Mouse (Mus musculus): Measurements from ENCODE around the gene Eps8l2. TPM values are rescaled to one million over a fixed set of nuclear protein-coding genes. Genes with fewer than 3 reads are reported as not detected.
A peak's percentile ranks its signal among the peaks of the same experiment; 100 is the strongest.

The Eps8l2 gene
- polyA plus RNA-seq, 1 experiment from 2014 or later: 5.7 TPM

GRCm38 (mm10) chr7:141371942-141372595 lies 33.4 kb downstream of the Eps8l2 start:
- H3K27me3 ChIP-seq: no peaks in the 10 kb centered on the region
- no peak overlapping the region for H3K9ac ChIP-seq
- 51% methylated on average over 6 of the region's 6 CpGs for WGBS
- no peak for ATAC-seq (ENCODE audit: insufficient number of reproducible peaks, insufficient read depth, low FRiP score, low TSS enrichment)
- H3K27ac ChIP-seq: no peak overlapping the region
- no peaks in the 10 kb centered on the region for H3K36me3 ChIP-seq
- H3K4me3 ChIP-seq: no peak overlapping the region
- no peak overlapping the region for H3K4me2 ChIP-seq (replicated peaks)
- H3K4me1 ChIP-seq: no peaks in the 10 kb centered on the region
- H3K9me3 ChIP-seq: no peaks in the 10 kb centered on the region

- no peak for ATAC-seq (ENCODE audit: insufficient number of reproducible peaks, insufficient read depth, low FRiP score, low TSS enrichment)
- H3K4me1 ChIP-seq: no peaks in the 10 kb centered on the region
- no peak overlapping the region for H3K4me2 ChIP-seq (replicated peaks)
- H3K36me3 ChIP-seq: no peaks in the 10 kb centered on the region
- no peak overlapping the region for H3K4me3 ChIP-seq
- H3K27ac ChIP-seq: no peak overlapping the region
- H3K9me3 ChIP-seq: no peaks in the 10 kb centered on the region
- H3K9ac ChIP-seq: no peak overlapping the region
- no peaks in the 10 kb centered on the region for H3K27me3 ChIP-seq
- WGBS: 75% methylated on average over 6 of the region's 6 CpGs
These were observed 34.9 kb downstream of the Eps8l2 start for GRCm38 (mm10) chr7:141373611-141374010.

- H3K27me3 ChIP-seq: no peaks in the 10 kb centered on the region
These were observed 35.7 kb downstream of the Eps8l2 start for GRCm38 (mm10) chr7:141374399-141374798.

GRCm38 (mm10) chr7:141379584-141379983 lies 40.9 kb downstream of the Eps8l2 start:
- H3K9me3 ChIP-seq: no peaks in the 10 kb centered on the region
- 66% methylated on average over 4 of the region's 4 CpGs for WGBS
- no peak overlapping the region for H3K4me2 ChIP-seq (replicated peaks)

More at GRCm38 (mm10) chr7:141374399-141374798, 35.7 kb downstream of the Eps8l2 start:
- Histone ChIP-seq H3K9me3 (no peaks in the 10 kb centered on the region), H3K27ac (no peak overlapping the region), H3K9ac (no peak overlapping the region), H3K4me2 (replicated peaks) (no peak overlapping the region), H3K36me3 (no peaks in the 10 kb centered on the region), H3K4me1 (no peaks in the 10 kb centered on the region), H3K4me3 (no peak overlapping the region)
- no peak for ATAC-seq (ENCODE audit: insufficient number of reproducible peaks, insufficient read depth, low FRiP score, low TSS enrichment)

GRCm38 (mm10) chr7:141381068-141381835 lies 42.6 kb downstream of the Eps8l2 start:
- no peak overlapping the region for H3K4me3 ChIP-seq
- 69% methylated on average over 4 of the region's 4 CpGs for WGBS
- no peak overlapping the region for H3K27ac ChIP-seq
- no peak overlapping the region for H3K9ac ChIP-seq
- H3K9me3 ChIP-seq: no peaks in the 10 kb centered on the region
- ATAC-seq (ENCODE audit: insufficient number of reproducible peaks, insufficient read depth, low FRiP score, low TSS enrichment): no peak
- H3K27me3 ChIP-seq: 0 out of 2 replicates have a peak, but pooled peaks cover 3% of the 10 kb centered on the region
- H3K4me1 ChIP-seq: no peaks in the 10 kb centered on the region
- no peaks in the 10 kb centered on the region for H3K36me3 ChIP-seq
- H3K4me2 ChIP-seq (replicated peaks): no peak overlapping the region

More at GRCm38 (mm10) chr7:141379584-141379983, 40.9 kb downstream of the Eps8l2 start:
- H3K9ac ChIP-seq: no peak overlapping the region
- no peak overlapping the region for H3K4me3 ChIP-seq
- ATAC-seq (ENCODE audit: insufficient number of reproducible peaks, insufficient read depth, low FRiP score, low TSS enrichment): no peak
- H3K27ac ChIP-seq: no peak overlapping the region
- H3K27me3 ChIP-seq: 0 out of 2 replicates have a peak, but pooled peaks cover 3% of the 10 kb centered on the region
- no peaks in the 10 kb centered on the region for H3K4me1 ChIP-seq
- H3K36me3 ChIP-seq: no peaks in the 10 kb centered on the region

- no peak for ATAC-seq (ENCODE audit: insufficient number of reproducible peaks, insufficient read depth, low FRiP score, low TSS enrichment)
- no peak overlapping the region for H3K4me2 ChIP-seq (replicated peaks)
- 0 out of 2 replicates have a peak, but pooled peaks cover 3% of the 10 kb centered on the region for H3K27me3 ChIP-seq
- no peak overlapping the region for H3K27ac ChIP-seq
- WGBS: 49% methylated on average over 2 of the region's 2 CpGs
- no peak overlapping the region for H3K4me3 ChIP-seq
- no peak overlapping the region for H3K9ac ChIP-seq
- no peaks in the 10 kb centered on the region for H3K36me3 ChIP-seq
- H3K9me3 ChIP-seq: no peaks in the 10 kb centered on the region
- peaks cover 5% of the 10 kb centered on the region for H3K4me1 ChIP-seq
These were observed 49.3 kb downstream of the Eps8l2 start for GRCm38 (mm10) chr7:141387807-141388486.

- WGBS: 65% methylated on average over 3 of the region's 3 CpGs
These were observed 49.9 kb downstream of the Eps8l2 start for GRCm38 (mm10) chr7:141388487-141389109.

GRCm38 (mm10) chr7:141390326-141391259 lies 51.9 kb downstream of the Eps8l2 start:
- Histone ChIP-seq H3K9ac (no peak overlapping the region), H3K4me1 (peaks cover 7% of the 10 kb centered on the region), H3K4me2 (replicated peaks) (no peak overlapping the region), H3K9me3 (no peaks in the 10 kb centered on the region), H3K27me3 (no peaks in the 10 kb centered on the region), H3K36me3 (peaks cover 3% of the 10 kb centered on the region; the same call in 1 of the 2 replicates), H3K27ac (no peak overlapping the region), H3K4me3 (no peak overlapping the region; the same call in 1 of the 2 replicates)
- 57% methylated on average over 9 of the region's 9 CpGs for WGBS
- ATAC-seq (ENCODE audit: insufficient number of reproducible peaks, insufficient read depth, low FRiP score, low TSS enrichment): no peak

More at GRCm38 (mm10) chr7:141388487-141389109, 49.9 kb downstream of the Eps8l2 start:
- Histone ChIP-seq H3K9me3 (no peaks in the 10 kb centered on the region), H3K27me3 (no peaks in the 10 kb centered on the region), H3K36me3 (no peaks in the 10 kb centered on the region), H3K9ac (no peak overlapping the region), H3K27ac (no peak overlapping the region), H3K4me1 (peaks cover 7% of the 10 kb centered on the region), H3K4me2 (replicated peaks) (no peak overlapping the region), H3K4me3 (no peak overlapping the region)
- ATAC-seq (ENCODE audit: insufficient number of reproducible peaks, insufficient read depth, low FRiP score, low TSS enrichment): no peak

GRCm38 (mm10) chr7:141391625-141392551 lies 53.2 kb downstream of the Eps8l2 start, which contains the start of gene Taldo1:
Taldo1 (plus strand) TSS chr7:141392199.
- H3K4me3 ChIP-seq: peak within 1 kb of the TSS; percentile 63
- no peaks in the 10 kb centered on the region for H3K9me3 ChIP-seq
- ATAC-seq (ENCODE audit: insufficient number of reproducible peaks, insufficient read depth, low FRiP score, low TSS enrichment): peak; percentile 91
- peak within 1 kb of the TSS; percentile 75 for H3K27ac ChIP-seq
- H3K36me3 ChIP-seq: peaks cover 14% of the 10 kb centered on the region
- no peaks in the 10 kb centered on the region for H3K27me3 ChIP-seq
- H3K4me2 ChIP-seq (replicated peaks): peak within 1 kb of the TSS; percentile 95
- under 1% methylated on average over 57 of the region's 57 CpGs for WGBS
- peaks cover 7% of the 10 kb centered on the region for H3K4me1 ChIP-seq
- H3K9ac ChIP-seq: peak within 1 kb of the TSS; percentile 69

All from embryonic facial prominence, embryonic 12.5 days (tissue).